Mouse (Mus musculus): Measurements from ENCODE around the gene Fam69b.

GRCm38 (mm10) chr2:26622984-26623383 is 5.3 kb upstream of the Fam69b start:
- no peak for TF ChIP-seq CTCF (IDR thresholded peaks at IDR 0.05; ENCODE audit: low read depth, low read length)
- TF ChIP-seq POLR2A (IDR thresholded peaks at IDR 0.05; ENCODE audit: extremely low read depth, insufficient read depth, low read length): no peak

Measured in liver, adult 2 months (tissue).